ENCODE assay signal across 29 mouse cellular contexts in genomic region chr4:88476084-88476483, GRCm38 (mm10). TPM values are rescaled to one million over a fixed set of nuclear protein-coding genes. Genes with fewer than 3 reads are reported as not detected.
DNase-seq lines count a peak whose midpoint lies in the region; ATAC-seq and TF ChIP-seq lines count a peak whose summit lies in the region.
"Had no signal": no experiment of that assay in that cellular context is flagged by ENCODE, and none has a peak within 500 bp of the region (broad histone marks: within the 10 kb centered on the region; RNA-seq: fewer than 3 reads in every experiment).

No protein-coding gene starts in this region.

- H3K27me3 ChIP-seq in heart, adult 2 months (ENCODE audit: control insufficient read depth, insufficient read depth, low read length): no peaks in the 10 kb centered on the region
- H3K27me3 ChIP-seq in intestine, embryonic 14.5 days (replicated peaks; ENCODE audit: control insufficient read depth, insufficient read depth, low read length): no peaks in the 10 kb centered on the region
- no peaks in the 10 kb centered on the region for H3K27me3 ChIP-seq in intestine, postnatal 0 days (replicated peaks; ENCODE audit: control insufficient read depth, insufficient read depth, low read length)
- no peaks in the 10 kb centered on the region for H3K27me3 ChIP-seq in intestine, embryonic 15.5 days (replicated peaks)
- H3K27me3 ChIP-seq: CH12.LX; hindbrain, embryonic 13.5 days; limb, embryonic 13.5 days; liver, embryonic 13.5 days; megakaryocyte, embryonic 14.5 days; midbrain, embryonic 15.5 days had no signal

- no peak for TF ChIP-seq CTCF in heart, adult 2 months (IDR thresholded peaks at IDR 0.05)
- TF ChIP-seq CTCF in intestine, postnatal 0 days (IDR thresholded peaks at IDR 0.05; ENCODE audit: low read depth): no peak

- peak overlapping the region; percentile 20 for H3K27ac ChIP-seq in heart, adult 2 months
- H3K27ac ChIP-seq in intestine, embryonic 14.5 days (ENCODE audit: low read depth): peak overlapping the region; percentile 65; the same call in 1 of the 2 replicates
- H3K27ac ChIP-seq in intestine, postnatal 0 days (ENCODE audit: low read depth, low read length): no peak overlapping the region
- H3K27ac ChIP-seq in intestine, embryonic 15.5 days: 0 out of 2 replicates have a peak overlapping the region, but pooled peaks have one; percentile 34
- H3K27ac ChIP-seq: hindbrain, embryonic 13.5 days; kidney, postnatal 0 days; layer of hippocampus, adult 2 months; limb, embryonic 13.5 days; liver, embryonic 13.5 days; midbrain, embryonic 15.5 days had no signal

- no peak overlapping the region for H3K4me2 ChIP-seq in intestine, embryonic 14.5 days (ENCODE audit: low read length)
- H3K4me2 ChIP-seq in intestine, postnatal 0 days (replicated peaks; ENCODE audit: low read depth): no peak overlapping the region
- H3K4me2 ChIP-seq in intestine, embryonic 15.5 days (replicated peaks): no peak overlapping the region
- H3K4me2 ChIP-seq: hindbrain, embryonic 13.5 days; limb, embryonic 13.5 days; liver, embryonic 13.5 days; midbrain, embryonic 15.5 days had no signal

- DNase-seq in heart, adult 2 months: no peak
- DNase-seq in heart, postnatal 25 days (ENCODE audit: low spot score): no peak
- no peak for DNase-seq in intestine, embryonic 14.5 days (ENCODE audit: low spot score)
- peak; percentile 15 for DNase-seq in brain, adult 2 months (ENCODE audit: low read depth, low spot score)
- DNase-seq in right cerebral cortex, adult 2 months (ENCODE audit: low spot score in 2 of 2): no peak
- DNase-seq: cerebellum, adult 18-20 months; layer of hippocampus, postnatal 36 days; liver, embryonic 13.5 days had no signal

- no peaks in the 10 kb centered on the region for H3K79me2 ChIP-seq in heart, adult 2 months (replicated peaks; ENCODE audit: control insufficient read depth, insufficient read depth, low read length)

- no peak overlapping the region for H3K4me3 ChIP-seq in heart, adult 2 months
- H3K4me3 ChIP-seq in intestine, embryonic 14.5 days (ENCODE audit: low read depth, low read length): no peak overlapping the region
- H3K4me3 ChIP-seq in intestine, postnatal 0 days (ENCODE audit: low read depth, low read length): no peak overlapping the region
- no peak overlapping the region for H3K4me3 ChIP-seq in intestine, embryonic 15.5 days (replicated peaks)
- H3K4me3 ChIP-seq: hindbrain, embryonic 13.5 days; layer of hippocampus, adult 2 months; limb, embryonic 13.5 days; liver, embryonic 13.5 days; megakaryocyte, embryonic 14.5 days; midbrain, embryonic 15.5 days; myocyte had no signal

- no peak overlapping the region for H3K9ac ChIP-seq in heart, adult 2 months (ENCODE audit: low read depth, low read length)
- H3K9ac ChIP-seq in intestine, embryonic 14.5 days (ENCODE audit: low read length): no peak overlapping the region
- no peak overlapping the region for H3K9ac ChIP-seq in intestine, postnatal 0 days (ENCODE audit: low read depth, low read length)
- no peak overlapping the region for H3K9ac ChIP-seq in intestine, embryonic 15.5 days
- H3K9ac ChIP-seq: hindbrain, embryonic 13.5 days; limb, embryonic 13.5 days; liver, embryonic 13.5 days; midbrain, embryonic 15.5 days had no signal

- H3K36me3 ChIP-seq in heart, adult 2 months (ENCODE audit: control insufficient read depth, insufficient read depth, low read length): peaks cover 2% of the 10 kb centered on the region; the same call in 1 of the 2 replicates
- no peaks in the 10 kb centered on the region for H3K36me3 ChIP-seq in intestine, embryonic 14.5 days (ENCODE audit: control insufficient read depth, insufficient read depth, low read length)
- no peaks in the 10 kb centered on the region for H3K36me3 ChIP-seq in intestine, postnatal 0 days (ENCODE audit: control insufficient read depth, insufficient read depth)
- no peaks in the 10 kb centered on the region for H3K36me3 ChIP-seq in intestine, embryonic 15.5 days
- H3K36me3 ChIP-seq: hindbrain, embryonic 13.5 days; limb, embryonic 13.5 days; liver, embryonic 13.5 days; midbrain, embryonic 15.5 days had no signal

- WGBS in heart, adult 2 months: 95% methylated on average over 3 of the region's 3 CpGs
- 93% methylated on average over 3 of the region's 3 CpGs for WGBS in intestine, embryonic 14.5 days
- 93% methylated on average over 3 of the region's 3 CpGs for WGBS in intestine, postnatal 0 days
- WGBS in intestine, embryonic 15.5 days: 94% methylated on average over 3 of the region's 3 CpGs

- peaks cover 6% of the 10 kb centered on the region for H3K4me1 ChIP-seq in heart, adult 2 months (ENCODE audit: control insufficient read depth, insufficient read depth, low read length)
- peaks cover 10% of the 10 kb centered on the region for H3K4me1 ChIP-seq in intestine, embryonic 14.5 days (replicated peaks; ENCODE audit: control insufficient read depth, insufficient read depth, low read length)
- H3K4me1 ChIP-seq in intestine, postnatal 0 days (replicated peaks; ENCODE audit: control insufficient read depth, insufficient read depth, low read length): no peaks in the 10 kb centered on the region
- no peaks in the 10 kb centered on the region for H3K4me1 ChIP-seq in intestine, embryonic 15.5 days (replicated peaks)
- H3K4me1 ChIP-seq: hindbrain, embryonic 13.5 days; liver, embryonic 13.5 days; midbrain, embryonic 15.5 days had no signal

- no peak for TF ChIP-seq POLR2A in heart, adult 2 months (IDR thresholded peaks at IDR 0.05; ENCODE audit: insufficient read depth, low read depth, low read length)

- ATAC-seq in intestine, embryonic 14.5 days (replicated peaks; ENCODE audit: low FRiP score, low TSS enrichment, low read depth): no peak
- no peak for ATAC-seq in intestine, postnatal 0 days
- ATAC-seq in intestine, embryonic 15.5 days: no peak
- ATAC-seq: inflammation-experienced regulatory T-cells, adult 6 months; midbrain, embryonic 15.5 days had no signal

- no peak for TF ChIP-seq EP300 in heart, adult 2 months (IDR thresholded peaks at IDR 0.05; ENCODE audit: insufficient read depth, low read depth, low read length)

- no peaks in the 10 kb centered on the region for H3K9me3 ChIP-seq in intestine, embryonic 14.5 days (ENCODE audit: control insufficient read depth, low read length)
- H3K9me3 ChIP-seq in intestine, postnatal 0 days (ENCODE audit: control insufficient read depth): no peaks in the 10 kb centered on the region
- H3K9me3 ChIP-seq in intestine, embryonic 15.5 days: no peaks in the 10 kb centered on the region
- H3K9me3 ChIP-seq: hindbrain, embryonic 13.5 days; limb, embryonic 13.5 days; liver, embryonic 13.5 days; megakaryocyte, embryonic 14.5 days; midbrain, embryonic 15.5 days had no signal

- intact Hi-C loops in heart, adult 2 months (cut with DNase I): loop anchor here (2.0 to 5.0 kb wide), 2 partner anchors 34 to 61 kb away; no protein-coding TSS in a partner anchor
- intact Hi-C loops in heart, postnatal 25 days (cut with DNase I): no loop called here

RNA-seq across cellular contexts. Expression of gene Hacd4, which starts 37.4 kb away (rescaled TPM):
- total RNA-seq in heart, adult 2 months (2021): 1 to 10 TPM; 3.5 to 5.4 TPM
- 2.9 and 5.0 TPM in 2 replicates for polyA plus RNA-seq in heart, adult 2 months (2012; rRNA removed)
- total RNA-seq in heart, postnatal 25 days (2021): 1 to 10 TPM; 5.3 to 5.9 TPM
- 16.7 and 19.4 TPM in 2 replicates for polyA plus RNA-seq in intestine, embryonic 14.5 days (2014; fragmentation: Nextera tagmentation; extraction: Ambion mirVana)
- polyA plus RNA-seq in intestine, postnatal 0 days (2015; fragmentation: Nextera tagmentation; extraction: Ambion mirVana): 6.6 and 7.4 TPM in 2 replicates
- polyA plus RNA-seq in intestine, embryonic 15.5 days (2015; fragmentation: Nextera tagmentation; extraction: Ambion mirVana): 12.2 and 12.7 TPM in 2 replicates

RNA-seq across cellular contexts. Expression of gene Ifnb1, which starts 46.5 kb away (rescaled TPM):
- not detected for total RNA-seq in heart, adult 2 months (2021)
- not detected in 2 replicates for polyA plus RNA-seq in heart, adult 2 months (2012; rRNA removed)
- not detected for total RNA-seq in heart, postnatal 25 days (2021)
- not detected in 2 replicates for polyA plus RNA-seq in intestine, embryonic 14.5 days (2014; fragmentation: Nextera tagmentation; extraction: Ambion mirVana)
- not detected in 2 replicates for polyA plus RNA-seq in intestine, postnatal 0 days (2015; fragmentation: Nextera tagmentation; extraction: Ambion mirVana)
- polyA plus RNA-seq in intestine, embryonic 15.5 days (2015; fragmentation: Nextera tagmentation; extraction: Ambion mirVana): not detected in 2 replicates
- total RNA-seq: adrenal gland, postnatal 36 days; CH12.LX; common myeloid progenitor, adult 5-6 weeks; gastrocnemius, adult 8-10 months; granulocyte monocyte progenitor cell, adult 5-6 weeks; layer of hippocampus, adult 2 months; layer of hippocampus, postnatal 36 days; left cerebral cortex, postnatal 14 days; MEL had no signal
- polyA plus RNA-seq: embryonic facial prominence, embryonic 11.5 days; hindbrain, embryonic 13.5 days; inflammation-experienced regulatory T-cells, adult 6 months; kidney, postnatal 0 days; limb, embryonic 13.5 days; liver, embryonic 13.5 days; midbrain, embryonic 15.5 days; myocyte; neural tube, embryonic 14.5 days; thymus, postnatal 0 days; urinary bladder, adult 2 months had no signal
